Mouse (Mus musculus) embryonic facial prominence, embryonic 10.5 days (tissue): ENCODE measurements around the gene Neurog3. TPM values are rescaled to one million over a fixed set of nuclear protein-coding genes. Genes with fewer than 3 reads are reported as not detected.
A peak's percentile ranks its signal among the peaks of the same experiment; 100 is the strongest.

ENCODE experiments used
- DNase-seq: peaks from one replicate; pipeline ENCODE4 v3.0.0-alpha.2; 2017; ENCODE audit warnings: low spot score
- H3K27ac ChIP-seq: fragments of 300-500 bp; sonication (generic); replicated peaks from 2 replicates; pipeline ENCODE4 v1.5.1; 2016; ENCODE audit warnings: mild to moderate bottlenecking
- H3K27me3 ChIP-seq: fragments of 300-500 bp; sonication (generic); replicated peaks from 2 replicates; pipeline ENCODE4 v1.6.1; 2016; ENCODE audit warnings: low read depth, mild to moderate bottlenecking; ENCODE audit not compliant: poor library complexity, severe bottlenecking
- H3K36me3 ChIP-seq: fragments of 300-500 bp; sonication (generic); replicated peaks from 2 replicates; pipeline ENCODE4 v1.6.1; 2016; ENCODE audit warnings: mild to moderate bottlenecking, moderate library complexity
- H3K4me1 ChIP-seq: fragments of 300-500 bp; sonication (generic); 2 replicates; pipeline ENCODE4 v1.6.1; 2016
- H3K4me3 ChIP-seq: fragments of 300-500 bp; sonication (generic); 2 replicates; pipeline ENCODE4 v1.5.1; 2016; ENCODE audit warnings: mild to moderate bottlenecking, moderate library complexity
- H3K9me3 ChIP-seq: fragments of 300-500 bp; sonication (generic); 2 replicates; pipeline ENCODE4 v1.6.1; 2016; ENCODE audit warnings: mild to moderate bottlenecking
- WGBS: fragments of 180-500 bp; shearing (Covaris S2); methylation state at CpG from one replicate; pipeline ENCODE4 v1.1.7; 2016; 5-methylcytosine and 5-hydroxymethylcytosine counted together
- polyA plus RNA-seq: library from polyadenylated mRNA; unstranded; fragments of >200 nt; fragmentation: Nextera tagmentation; extraction: Ambion mirVana; gene quantifications from 2 replicates; pipeline ENCODE4 v1.2.1, GENCODE M21; 2016

The Neurog3 gene
- polyA plus RNA-seq, 1 experiment from 2014 or later: 0.88 TPM

GRCm38 (mm10) chr10:62110504-62111206 is 22.2 kb upstream of the Neurog3 start:
- Histone ChIP-seq H3K9me3 (no peaks in the 10 kb centered on the region), H3K36me3 (no peaks in the 10 kb centered on the region), H3K4me3 (peak overlapping the region; percentile 86), H3K27ac (peak overlapping the region; percentile 86), H3K27me3 (peaks cover 62% of the 10 kb centered on the region), H3K4me1 (peaks cover 31% of the 10 kb centered on the region)
- peak; percentile 92 for DNase-seq
- under 1% methylated on average over 57 of the region's 57 CpGs for whole genome bisulfite sequencing

- DNase-seq: no peak
- no peaks in the 10 kb centered on the region for H3K9me3 ChIP-seq
- H3K27ac ChIP-seq: no peak overlapping the region; the same call in 1 of the 2 replicates
- no peaks in the 10 kb centered on the region for H3K36me3 ChIP-seq
- peak overlapping the region; percentile 86 for H3K4me3 ChIP-seq
- WGBS: 45% methylated on average over 6 of the region's 6 CpGs
- H3K4me1 ChIP-seq: peaks cover 31% of the 10 kb centered on the region
- peaks cover 62% of the 10 kb centered on the region for H3K27me3 ChIP-seq
Observed at GRCm38 (mm10) chr10:62111207-62111576, 21.7 kb upstream of the Neurog3 start.

GRCm38 (mm10) chr10:62113865-62114647 is 18.8 kb upstream of the Neurog3 start:
- H3K9me3 ChIP-seq: no peaks in the 10 kb centered on the region
- no peak overlapping the region for H3K4me3 ChIP-seq
- peaks cover 36% of the 10 kb centered on the region for H3K27me3 ChIP-seq
- H3K36me3 ChIP-seq: no peaks in the 10 kb centered on the region
- H3K27ac ChIP-seq: no peak overlapping the region
- H3K4me1 ChIP-seq: peaks cover 31% of the 10 kb centered on the region
- WGBS: 65% methylated on average over 9 of the region's 9 CpGs
- no peak for DNase-seq

GRCm38 (mm10) chr10:62127137-62127536 is 5.8 kb upstream of the Neurog3 start:
- Histone ChIP-seq H3K4me1 (peaks cover 24% of the 10 kb centered on the region), H3K36me3 (no peaks in the 10 kb centered on the region)
- 42% methylated on average over 6 of the region's 6 CpGs for WGBS

GRCm38 (mm10) chr10:62127711-62128231 is 5.1 kb upstream of the Neurog3 start:
- WGBS: 33% methylated on average over 21 of the region's 21 CpGs
- H3K9me3 ChIP-seq: no peaks in the 10 kb centered on the region
- no peak overlapping the region for H3K4me3 ChIP-seq
- peaks cover 76% of the 10 kb centered on the region for H3K27me3 ChIP-seq
- H3K36me3 ChIP-seq: no peaks in the 10 kb centered on the region
- no peak overlapping the region for H3K27ac ChIP-seq
- peaks cover 30% of the 10 kb centered on the region for H3K4me1 ChIP-seq
- no peak for DNase-seq

More at GRCm38 (mm10) chr10:62127137-62127536, 5.8 kb upstream of the Neurog3 start:
- H3K27ac ChIP-seq: no peak overlapping the region
- H3K27me3 ChIP-seq: peaks cover 69% of the 10 kb centered on the region
- no peaks in the 10 kb centered on the region for H3K9me3 ChIP-seq
- no peak overlapping the region for H3K4me3 ChIP-seq
- no peak for DNase-seq

- Histone ChIP-seq H3K9me3 (no peaks in the 10 kb centered on the region), H3K36me3 (no peaks in the 10 kb centered on the region), H3K4me1 (peaks cover 36% of the 10 kb centered on the region), H3K27ac (no peak overlapping the region), H3K27me3 (peaks cover 82% of the 10 kb centered on the region), H3K4me3 (0 out of 2 replicates have a peak overlapping the region, but pooled peaks have one; percentile 3)
- WGBS: 1% methylated on average over 32 of the region's 32 CpGs
- DNase-seq: no peak
Observed at GRCm38 (mm10) chr10:62128316-62128951, 4.5 kb upstream of the Neurog3 start.

GRCm38 (mm10) chr10:62135696-62136470 is 3.0 kb downstream of the Neurog3 start:
- peaks cover 82% of the 10 kb centered on the region for H3K27me3 ChIP-seq
- peaks cover 40% of the 10 kb centered on the region for H3K4me1 ChIP-seq
- H3K9me3 ChIP-seq: no peaks in the 10 kb centered on the region
- no peak overlapping the region for H3K27ac ChIP-seq
- 5% methylated on average over 8 of the region's 8 CpGs for WGBS
- DNase-seq: no peak
- H3K4me3 ChIP-seq: no peak overlapping the region
- no peaks in the 10 kb centered on the region for H3K36me3 ChIP-seq

- peaks cover 69% of the 10 kb centered on the region for H3K27me3 ChIP-seq
- H3K4me1 ChIP-seq: peaks cover 34% of the 10 kb centered on the region
- no peak for DNase-seq
- 7% methylated on average over 4 of the region's 4 CpGs for WGBS
- no peak overlapping the region for H3K4me3 ChIP-seq
- H3K9me3 ChIP-seq: no peaks in the 10 kb centered on the region
- no peaks in the 10 kb centered on the region for H3K36me3 ChIP-seq
- no peak overlapping the region for H3K27ac ChIP-seq
Observed at GRCm38 (mm10) chr10:62137150-62137549, 4.3 kb downstream of the Neurog3 start.

- no peak overlapping the region for H3K4me3 ChIP-seq
- no peak overlapping the region for H3K27ac ChIP-seq
- no peaks in the 10 kb centered on the region for H3K9me3 ChIP-seq
- no peaks in the 10 kb centered on the region for H3K36me3 ChIP-seq
- peaks cover 25% of the 10 kb centered on the region for H3K4me1 ChIP-seq
- H3K27me3 ChIP-seq: peaks cover 60% of the 10 kb centered on the region
- WGBS: 21% methylated on average over 3 of the region's 3 CpGs
- DNase-seq: peak; percentile 53
Observed at GRCm38 (mm10) chr10:62138040-62138439, 5.2 kb downstream of the Neurog3 start.

- WGBS: 69% methylated on average over 8 of the region's 8 CpGs
- DNase-seq: no peak
- H3K36me3 ChIP-seq: no peaks in the 10 kb centered on the region
- H3K4me1 ChIP-seq: peaks cover 4% of the 10 kb centered on the region; the same call in 1 of the 2 replicates
- peaks cover 35% of the 10 kb centered on the region for H3K27me3 ChIP-seq
- no peak within 1 kb of the TSS for H3K4me3 ChIP-seq
- H3K9me3 ChIP-seq: no peaks in the 10 kb centered on the region
- no peak within 1 kb of the TSS for H3K27ac ChIP-seq
Observed at GRCm38 (mm10) chr10:62143820-62144219, 10.9 kb downstream of the Neurog3 start, which contains the start of gene Fam241b. Fam241b (minus strand) TSS chr10:62143920.

- Histone ChIP-seq H3K4me3 (no peak overlapping the region), H3K36me3 (no peaks in the 10 kb centered on the region), H3K9me3 (no peaks in the 10 kb centered on the region), H3K4me1 (peaks cover 12% of the 10 kb centered on the region), H3K27me3 (peaks cover 54% of the 10 kb centered on the region), H3K27ac (no peak overlapping the region)
- WGBS: 80% methylated on average over 5 of the region's 5 CpGs
- DNase-seq: no peak
Observed at GRCm38 (mm10) chr10:62145957-62146356, 13.1 kb downstream of the Neurog3 start.
